Mouse (Mus musculus) hematopoietic stem cell, adult 5-6 weeks (primary cell): ENCODE results near the gene Calcoco2. TPM values are rescaled to one million over a fixed set of nuclear protein-coding genes. Genes with fewer than 3 reads are reported as not detected.

Source experiments
- ATAC-seq, 2 experiments: fragments of 125-278 bp in 1 of 2; replicated peaks in 1 of 2; 2 replicates each; pipeline ENCODE4 v1.8.0; 2016 to 2017; ENCODE audit warnings: inconsistent platforms in 2 of 2, mild to moderate bottlenecking in 2 of 2, moderate number of reproducible peaks in 2 of 2, low read depth in 1 of 2, moderate TSS enrichment in 1 of 2; ENCODE audit not compliant: low FRiP score in 2 of 2, poor library complexity in 2 of 2, severe bottlenecking in 2 of 2, insufficient read depth in 1 of 2, low TSS enrichment in 1 of 2
- total RNA-seq: library from RNA; stranded (forward); fragments of 172-1452, 232-1000 nt; gene quantifications from 2 replicates; pipeline ENCODE4 v1.2.3, GENCODE M21; 2017

The Calcoco2 gene
- total RNA-seq, 1 experiment from 2014 or later: not detected

DNA sequence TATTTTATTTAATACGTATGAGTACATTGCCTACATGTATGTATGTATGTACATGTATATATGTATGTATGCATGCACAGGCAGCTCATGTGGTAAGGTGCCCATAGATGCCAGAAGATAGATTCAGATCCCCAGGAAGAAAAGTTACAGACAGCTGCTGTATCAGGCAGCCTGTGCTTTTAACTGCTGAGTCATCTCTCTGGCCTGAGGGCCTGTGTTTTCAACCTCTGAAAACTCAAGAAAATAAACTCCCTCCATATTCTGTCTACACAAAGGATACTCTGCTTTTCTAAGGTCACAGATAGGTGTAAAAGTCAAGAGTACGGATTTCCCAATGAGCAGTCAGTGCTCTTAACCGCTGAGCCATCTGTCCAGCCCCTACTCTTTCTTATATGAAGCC, 60.9 kb downstream of the Calcoco2 start:
- ATAC-seq: no peak

DNA sequence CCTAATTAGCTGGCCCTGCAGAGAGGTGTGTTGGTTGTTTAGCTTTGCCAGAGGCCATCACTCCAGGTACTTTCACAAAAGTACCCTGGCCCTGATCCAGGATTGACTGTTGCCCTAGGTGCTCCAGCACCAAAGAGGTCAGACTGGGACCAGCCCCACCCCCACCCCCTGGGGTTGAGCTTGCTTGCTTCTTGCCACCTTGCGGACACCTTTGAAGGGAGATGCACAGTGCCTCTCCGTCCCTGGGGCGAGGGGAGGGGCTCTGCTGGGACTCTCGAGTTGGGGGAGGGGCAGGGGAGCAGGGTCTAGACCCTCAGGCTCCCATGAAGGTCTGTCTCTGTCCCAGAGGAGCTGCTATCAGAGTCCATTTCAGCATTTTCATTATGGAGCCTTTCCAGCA, 61.8 kb downstream of the Calcoco2 start:
- no peak for ATAC-seq

Other genes starting within 250 kb of the Calcoco2 start
- gene B4galnt2, start 197.1 kb downstream of the Calcoco2 start, total RNA-seq: 1.3 TPM in 1 of 2 replicates, not detected in the other
- gene Igf2bp1, start 106.0 kb downstream of the Calcoco2 start, total RNA-seq: not detected in 2 replicates
- gene Gip, start 87.4 kb downstream of the Calcoco2 start, total RNA-seq: not detected in 2 replicates
- 38.0 and 41.3 TPM in 2 replicates for gene Snf8, start 77.1 kb downstream of the Calcoco2 start, total RNA-seq
- 19.2 and 19.9 TPM in 2 replicates for gene Ube2z, start 46.6 kb downstream of the Calcoco2 start, total RNA-seq
- gene Atp5g1, start 36.3 kb downstream of the Calcoco2 start, total RNA-seq: 23.8 and 56.9 TPM in 2 replicates
- gene Ttll6, start 21.8 kb upstream of the Calcoco2 start, total RNA-seq: not detected in 2 replicates
- not detected in 2 replicates for gene Hoxb13, start 82.4 kb upstream of the Calcoco2 start, total RNA-seq
- gene Hoxb9, start 159.5 kb upstream of the Calcoco2 start, total RNA-seq: 0.30 and 0.44 TPM in 2 replicates
- not detected in 2 replicates for gene Hoxb8, start 169.9 kb upstream of the Calcoco2 start, total RNA-seq
- gene Hoxb7, start 174.7 kb upstream of the Calcoco2 start, total RNA-seq: not detected in 2 replicates
- 0.38 and 1.2 TPM in 2 replicates for gene Hoxb6, start 180.5 kb upstream of the Calcoco2 start, total RNA-seq
- 0.25 and 1.3 TPM in 2 replicates for gene Hoxb5, start 191.4 kb upstream of the Calcoco2 start, total RNA-seq
- gene Hoxb4, start 206.3 kb upstream of the Calcoco2 start, total RNA-seq: 2.4 and 4.0 TPM in 2 replicates
- 4.4 and 9.4 TPM in 2 replicates for gene Hoxb3, start 211.4 kb upstream of the Calcoco2 start, total RNA-seq
- 1.8 and 2.1 TPM in 2 replicates for gene Hoxb2, start 238.6 kb upstream of the Calcoco2 start, total RNA-seq